13 mouse cellular contexts compared by ENCODE assay signal in the genomic region with DNA sequence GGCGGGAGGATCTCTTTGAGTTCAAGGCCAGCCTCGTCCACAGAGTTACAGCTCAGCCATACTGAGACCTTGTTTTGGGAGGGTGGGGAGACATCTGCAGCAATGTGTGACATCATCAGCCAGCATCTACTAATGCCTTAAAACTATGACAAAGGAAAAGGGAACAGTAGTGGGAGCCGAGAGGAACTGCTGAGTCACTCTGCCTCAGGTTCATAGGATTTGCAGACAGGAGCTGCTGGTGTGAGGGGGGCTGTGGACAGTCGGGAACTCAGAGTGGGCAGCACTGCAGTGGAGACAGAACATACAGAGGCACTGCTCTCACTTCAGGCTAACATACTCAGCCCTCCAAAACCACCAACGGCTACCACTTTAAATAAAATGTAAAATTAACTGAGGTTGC.
"Had no signal": no experiment of that assay in that cellular context is flagged by ENCODE, and none has a peak within 500 bp of the region (broad histone marks: within the 10 kb centered on the region; RNA-seq: fewer than 3 reads in every experiment).

No protein-coding gene starts in this region.

- H3K36me3 ChIP-seq: kidney, embryonic 15.5 days; liver, embryonic 15.5 days; midbrain, embryonic 15.5 days; neural tube, embryonic 12.5 days had no signal

- H3K4me2 ChIP-seq: kidney, embryonic 15.5 days; liver, embryonic 11.5 days; liver, embryonic 15.5 days; midbrain, embryonic 11.5 days; midbrain, embryonic 15.5 days; neural tube, embryonic 12.5 days had no signal

- H3K4me1 ChIP-seq: kidney, embryonic 15.5 days; liver, embryonic 15.5 days; neural tube, embryonic 12.5 days had no signal

- DNase-seq: kidney, postnatal 14 days; left cerebral cortex, postnatal 4 days; lung, adult 2 months; lung, postnatal 36 days; thymus, postnatal 4 days had no signal

- H3K27me3 ChIP-seq: kidney, embryonic 15.5 days; liver, embryonic 15.5 days; megakaryocyte, embryonic 14.5 days; midbrain, embryonic 15.5 days; neural tube, embryonic 12.5 days had no signal

- H3K9ac ChIP-seq: kidney, embryonic 15.5 days; liver, embryonic 15.5 days; midbrain, embryonic 15.5 days; neural tube, embryonic 12.5 days had no signal

- H3K9me3 ChIP-seq: kidney, embryonic 15.5 days; liver, embryonic 15.5 days; megakaryocyte, embryonic 14.5 days; midbrain, embryonic 15.5 days; neural tube, embryonic 12.5 days had no signal

- H3K27ac ChIP-seq: kidney, embryonic 15.5 days; liver, embryonic 15.5 days; midbrain, embryonic 15.5 days; neural tube, embryonic 12.5 days had no signal

- H3K4me3 ChIP-seq: kidney, embryonic 15.5 days; liver, embryonic 15.5 days; megakaryocyte, embryonic 14.5 days; midbrain, embryonic 15.5 days; neural tube, embryonic 12.5 days had no signal

- ATAC-seq: lung, postnatal 0 days; midbrain, embryonic 15.5 days had no signal
